Mouse (Mus musculus) ES-E14 (cell line): ENCODE data around the gene Rasgrf2. TPM values are rescaled to one million over a fixed set of nuclear protein-coding genes. Genes with fewer than 3 reads are reported as not detected.
A peak's percentile ranks its signal among the peaks of the same experiment; 100 is the strongest.
"Not testable (repeated sequence)": the region's sequence is repeated elsewhere in the genome, so short reads cannot be mapped to it uniquely, and the experiment has no call there.

Experiments used
- DNase-seq: peaks from one replicate; pipeline ENCODE4 v3.0.0-alpha.2; 2013; ENCODE audit warnings: low read depth, low spot score
- H3K27ac ChIP-seq: 2 replicates; pipeline ENCODE4 v1.5.1; 2012; ENCODE audit warnings: low read depth, mild to moderate bottlenecking, low read length, moderate library complexity, mixed read lengths; ENCODE audit not compliant: poor library complexity, insufficient read depth, severe bottlenecking
- H3K36me3 ChIP-seq: 2 replicates; pipeline ENCODE4 v1.6.1; 2012; ENCODE audit warnings: mild to moderate bottlenecking, low read length, moderate library complexity, mixed read lengths; ENCODE audit not compliant: control insufficient read depth, poor library complexity, insufficient read depth, severe bottlenecking
- H3K4me1 ChIP-seq, 2 experiments: fragments of 150-350 bp in 1 of 2; sonication (generic) in 1 of 2; 2 replicates each; pipeline ENCODE4 v1.6.1; 2012; ENCODE audit warnings: low read length in 2 of 2, mild to moderate bottlenecking in 1 of 2, mixed read lengths in 1 of 2; ENCODE audit not compliant: control insufficient read depth in 2 of 2, insufficient read depth in 2 of 2, poor library complexity in 1 of 2
- H3K4me3 ChIP-seq, 2 experiments: fragments of 150-350 bp in 1 of 2; sonication (generic) in 1 of 2; 2 replicates each; pipeline ENCODE4 v1.5.1; 2012; ENCODE audit warnings: low read length in 2 of 2, low read depth in 1 of 2, mild to moderate bottlenecking in 1 of 2, mixed read lengths in 1 of 2; ENCODE audit not compliant: insufficient read depth in 1 of 2, poor library complexity in 1 of 2, severe bottlenecking in 1 of 2
- H3K9ac ChIP-seq: 2 replicates; pipeline ENCODE4 v1.6.1; 2012; ENCODE audit warnings: low read depth, mild to moderate bottlenecking, low read length, mixed read lengths; ENCODE audit not compliant: poor library complexity, insufficient read depth, severe bottlenecking
- H3K9me3 ChIP-seq: fragments of 150-350 bp; sonication (generic); 2 replicates; pipeline ENCODE4 v1.6.1; 2012; ENCODE audit warnings: low read depth, mild to moderate bottlenecking, low read length; ENCODE audit not compliant: control insufficient read depth, insufficient read depth
- CHD2 ChIP-seq: IDR thresholded peaks from 2 replicates; pipeline ENCODE4 v1.6.1; 2014; ENCODE audit warnings: mild to moderate bottlenecking, low read depth, low read length, inconsistent platforms
- HCFC1 ChIP-seq: IDR thresholded peaks from 2 replicates; pipeline ENCODE4 v1.6.1; 2012; ENCODE audit warnings: low read length, inconsistent platforms, borderline replicate concordance; ENCODE audit not compliant: insufficient read depth
- MAFK ChIP-seq: IDR thresholded peaks from 2 replicates; pipeline ENCODE4 v1.6.1; 2014; ENCODE audit warnings: mild to moderate bottlenecking, low read depth, low read length, inconsistent platforms; ENCODE audit not compliant: insufficient read depth
- ZC3H11A ChIP-seq: IDR thresholded peaks from 2 replicates; pipeline ENCODE4 v1.6.1; 2012; ENCODE audit warnings: low read depth, mild to moderate bottlenecking, inconsistent platforms, low read length, borderline replicate concordance
- ZNF384 ChIP-seq: IDR thresholded peaks from 2 replicates; pipeline ENCODE4 v1.6.1; 2012; ENCODE audit warnings: low read depth, low read length, inconsistent platforms
- in situ Hi-C, 2 experiments: fragments of 600-800 bp; cut with MboI; formaldehyde crosslinking; loops; one replicate each; pipeline ENCODE4 v1.15.1; 2025; ENCODE audit warnings: low sequenced_read_pairs in 2 of 2, inconsistent platforms in 1 of 2; ENCODE audit not compliant: unreplicated experiment in 2 of 2
- total RNA-seq: library from RNA; depleted of rRNA; stranded (reverse); fragments of 300-350 nt; gene quantifications from 2 replicates; pipeline ENCODE4 v1.2.3, GENCODE M21; 2012; rRNA removed

The Rasgrf2 gene
- total RNA-seq: 0.37 and 0.40 TPM in 2 replicates

GRCm38 (mm10) chr13:92131384-92132150, at the start of gene Rasgrf2:
TSS of gene Rasgrf2 (minus strand) at chr13:92131656.
- Histone ChIP-seq H3K27ac (no peak within 1 kb of the TSS), H3K36me3 (no peaks in the 10 kb centered on the region), H3K9me3 (no peaks in the 10 kb centered on the region), H3K9ac (peak within 1 kb of the TSS; percentile 38), H3K4me1 (no peaks in the 10 kb centered on the region), H3K4me3 (peak within 1 kb of the TSS; percentile 66 to 76)
- TF ChIP-seq ZC3H11A: no peak
- TF ChIP-seq CHD2: no peak
- TF ChIP-seq HCFC1: no peak
- TF ChIP-seq ZNF384: no peak
- TF ChIP-seq MAFK: no peak
- DNase-seq: no peak
- in situ Hi-C loops: no loop called here

- Histone ChIP-seq H3K27ac (peak overlapping the region; percentile 81; the same call in 1 of the 2 replicates), H3K4me3 (0 out of 4 replicates have a peak overlapping the region, but pooled peaks of 1 of the 2 experiments have one; percentile 22)
- peak; percentile 25 for DNase-seq
- H3K36me3 ChIP-seq, H3K4me1 ChIP-seq, H3K9ac ChIP-seq, in situ Hi-C loops, H3K9me3 ChIP-seq: not testable (repeated sequence)
These were observed 41.2 kb upstream of the Rasgrf2 start for GRCm38 (mm10) chr13:92172686-92173085.

- no peak for TF ChIP-seq ZC3H11A
- TF ChIP-seq ZNF384: no peak
- TF ChIP-seq MAFK: no peak
- TF ChIP-seq CHD2: no peak
- no peak for TF ChIP-seq HCFC1
These were observed 19.1 kb upstream of the Rasgrf2 start for GRCm38 (mm10) chr13:92150551-92150950.

GRCm38 (mm10) chr13:92148858-92149257, 17.4 kb upstream of the Rasgrf2 start:
- Histone ChIP-seq H3K4me1 (no peaks in the 10 kb centered on the region), H3K9me3 (peaks cover 4% of the 10 kb centered on the region; the same call in 1 of the 2 replicates), H3K9ac (no peak overlapping the region), H3K4me3 (no peak overlapping the region), H3K36me3 (no peaks in the 10 kb centered on the region), H3K27ac (no peak overlapping the region)
- TF ChIP-seq CHD2 (no peak), ZNF384 (no peak), ZC3H11A (no peak), HCFC1 (no peak), MAFK (no peak)
- no peak for DNase-seq
- in situ Hi-C loops: no loop called here

More at GRCm38 (mm10) chr13:92150551-92150950, 19.1 kb upstream of the Rasgrf2 start:
- no peak for DNase-seq
- Histone ChIP-seq H3K4me1 (no peaks in the 10 kb centered on the region), H3K27ac (no peak overlapping the region), H3K9ac (no peak overlapping the region), H3K36me3 (no peaks in the 10 kb centered on the region), H3K9me3 (no peaks in the 10 kb centered on the region), H3K4me3 (no peak overlapping the region)
- in situ Hi-C loops: no loop called here

GRCm38 (mm10) chr13:92134792-92135191, 3.3 kb upstream of the Rasgrf2 start:
- DNase-seq: no peak
- no peak overlapping the region for H3K9ac ChIP-seq
- no peak for TF ChIP-seq ZC3H11A
- no peak for TF ChIP-seq CHD2
- TF ChIP-seq MAFK: no peak
- TF ChIP-seq HCFC1: no peak
- no peak for TF ChIP-seq ZNF384
- no peak overlapping the region for H3K4me3 ChIP-seq
- H3K27ac ChIP-seq: no peak overlapping the region
- H3K36me3 ChIP-seq: no peaks in the 10 kb centered on the region
- in situ Hi-C loops: no loop called here
- no peaks in the 10 kb centered on the region for H3K4me1 ChIP-seq
- H3K9me3 ChIP-seq: no peaks in the 10 kb centered on the region
